Mouse (Mus musculus): Measurements from ENCODE around the gene Gm12216. TPM values are rescaled to one million over a fixed set of nuclear protein-coding genes. Genes with fewer than 3 reads are reported as not detected.
"Not testable (repeated sequence)": the region's sequence is repeated elsewhere in the genome, so short reads cannot be mapped to it uniquely, and the experiment has no call there.

The Gm12216 gene
- polyA plus RNA-seq, 1 experiment from 2014 or later: 1.2 TPM

DNA sequence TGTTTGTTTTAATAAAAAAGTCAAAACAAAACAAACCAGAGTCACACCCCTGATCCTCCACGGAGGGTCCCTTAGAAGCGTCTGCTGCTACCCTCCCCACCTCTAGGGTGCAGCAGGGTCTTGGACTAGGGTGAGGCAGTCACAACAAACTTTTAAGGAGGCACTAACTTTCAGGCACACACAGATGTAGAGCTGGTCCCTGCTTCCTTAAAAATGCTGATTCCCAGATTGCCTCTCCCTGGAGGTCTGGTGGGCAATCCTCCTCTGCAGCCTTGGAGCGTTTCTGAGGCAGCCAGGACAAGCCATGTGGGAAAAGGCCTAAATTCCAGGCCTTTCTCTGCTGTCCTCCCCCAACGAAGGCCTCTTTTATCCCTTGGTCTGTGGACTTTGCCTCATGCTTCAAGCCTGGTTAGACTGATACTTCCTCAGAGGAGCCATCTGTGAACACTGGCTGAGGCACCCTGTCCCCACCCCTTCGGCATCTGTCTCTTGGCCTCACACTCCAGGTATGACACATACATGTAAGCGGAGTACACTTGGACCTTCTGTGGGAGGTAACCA, 100.2 kb downstream of the Gm12216 start:
- Histone ChIP-seq H3K27me3 (replicated peaks) (no peaks in the 10 kb centered on the region), H3K4me2 (replicated peaks) (peak overlapping the region; percentile 20), H3K4me3 (replicated peaks) (no peak overlapping the region), H3K9ac (no peak overlapping the region), H3K9me3 (no peaks in the 10 kb centered on the region), H3K27ac (peak overlapping the region; percentile 82), H3K4me1 (replicated peaks) (peaks cover 56% of the 10 kb centered on the region), H3K36me3 (no peaks in the 10 kb centered on the region)
- 33% methylated on average over 6 of the region's 6 CpGs for WGBS
- peak; percentile 73 for ATAC-seq

DNA sequence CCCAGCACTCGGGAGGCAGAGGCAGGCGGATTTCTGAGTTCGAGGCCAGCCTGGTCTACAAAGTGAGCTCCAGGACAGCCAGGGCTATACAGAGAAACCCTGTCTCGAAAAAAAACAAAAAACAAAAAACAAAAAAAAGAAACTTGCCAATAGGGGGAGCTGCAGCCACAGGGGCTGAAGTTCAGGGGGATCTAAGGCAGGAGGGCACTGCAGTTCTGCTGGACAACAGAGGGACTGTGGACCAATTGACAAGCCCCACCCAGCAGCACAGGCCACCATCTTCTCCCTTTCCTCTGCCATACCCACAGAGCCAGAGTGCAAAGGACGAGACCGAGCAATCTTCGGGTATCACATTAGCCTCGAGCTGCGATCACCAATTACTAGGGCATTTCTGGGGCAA, 101.0 kb downstream of the Gm12216 start:
- not testable (repeated sequence) for H3K36me3 ChIP-seq; H3K27me3 ChIP-seq (replicated peaks); H3K9ac ChIP-seq; H3K4me2 ChIP-seq (replicated peaks); H3K9me3 ChIP-seq; ATAC-seq; H3K4me3 ChIP-seq (replicated peaks)
- peaks cover 47% of the 10 kb centered on the region for H3K4me1 ChIP-seq (replicated peaks)
- 82% methylated on average over 9 of the region's 9 CpGs for WGBS
- peak overlapping the region; percentile 82 for H3K27ac ChIP-seq

GRCm38 (mm10) chr11:53757612-53758011, 101.4 kb downstream of the Gm12216 start:
- WGBS: 62% methylated on average over 4 of the region's 4 CpGs
- ATAC-seq: 0 out of 2 replicates have a peak, but pooled peaks have one; percentile 8
- H3K27ac ChIP-seq: no peak overlapping the region

GRCm38 (mm10) chr11:53755011-53755595, 104.0 kb downstream of the Gm12216 start:
- no peaks in the 10 kb centered on the region for H3K9me3 ChIP-seq
- H3K4me2 ChIP-seq (replicated peaks): no peak overlapping the region
- H3K9ac ChIP-seq: no peak overlapping the region
- H3K27ac ChIP-seq: no peak overlapping the region
- no peak for ATAC-seq
- WGBS: 68% methylated on average over 12 of the region's 12 CpGs
- no peak overlapping the region for H3K4me3 ChIP-seq (replicated peaks)
- no peaks in the 10 kb centered on the region for H3K36me3 ChIP-seq
- H3K27me3 ChIP-seq (replicated peaks): no peaks in the 10 kb centered on the region
- H3K4me1 ChIP-seq (replicated peaks): peaks cover 21% of the 10 kb centered on the region

More at GRCm38 (mm10) chr11:53757612-53758011, 101.4 kb downstream of the Gm12216 start:
- peaks cover 43% of the 10 kb centered on the region for H3K4me1 ChIP-seq (replicated peaks)
- no peaks in the 10 kb centered on the region for H3K36me3 ChIP-seq
- H3K9ac ChIP-seq: no peak overlapping the region
- H3K9me3 ChIP-seq: no peaks in the 10 kb centered on the region
- H3K4me2 ChIP-seq (replicated peaks): no peak overlapping the region
- H3K27me3 ChIP-seq (replicated peaks): no peaks in the 10 kb centered on the region
- H3K4me3 ChIP-seq (replicated peaks): no peak overlapping the region

GRCm38 (mm10) chr11:53749716-53750352, 109.2 kb downstream of the Gm12216 start:
- Histone ChIP-seq H3K36me3 (no peaks in the 10 kb centered on the region), H3K4me2 (replicated peaks) (no peak overlapping the region)

GRCm38 (mm10) chr11:53749306-53749705, 109.8 kb downstream of the Gm12216 start:
- no peak overlapping the region for H3K9ac ChIP-seq
- no peak overlapping the region for H3K27ac ChIP-seq
- WGBS: 63% methylated on average over 4 of the region's 4 CpGs
- H3K9me3 ChIP-seq: no peaks in the 10 kb centered on the region
- no peak overlapping the region for H3K4me3 ChIP-seq (replicated peaks)
- no peaks in the 10 kb centered on the region for H3K36me3 ChIP-seq
- H3K4me1 ChIP-seq (replicated peaks): no peaks in the 10 kb centered on the region
- no peaks in the 10 kb centered on the region for H3K27me3 ChIP-seq (replicated peaks)
- H3K4me2 ChIP-seq (replicated peaks): no peak overlapping the region
- no peak for ATAC-seq

More at GRCm38 (mm10) chr11:53749716-53750352, 109.2 kb downstream of the Gm12216 start:
- no peaks in the 10 kb centered on the region for H3K9me3 ChIP-seq
- H3K9ac ChIP-seq: no peak overlapping the region
- no peaks in the 10 kb centered on the region for H3K4me1 ChIP-seq (replicated peaks)
- WGBS: 61% methylated on average over 5 of the region's 5 CpGs
- no peak overlapping the region for H3K4me3 ChIP-seq (replicated peaks)
- no peaks in the 10 kb centered on the region for H3K27me3 ChIP-seq (replicated peaks)
- no peak overlapping the region for H3K27ac ChIP-seq
- ATAC-seq: no peak

DNA sequence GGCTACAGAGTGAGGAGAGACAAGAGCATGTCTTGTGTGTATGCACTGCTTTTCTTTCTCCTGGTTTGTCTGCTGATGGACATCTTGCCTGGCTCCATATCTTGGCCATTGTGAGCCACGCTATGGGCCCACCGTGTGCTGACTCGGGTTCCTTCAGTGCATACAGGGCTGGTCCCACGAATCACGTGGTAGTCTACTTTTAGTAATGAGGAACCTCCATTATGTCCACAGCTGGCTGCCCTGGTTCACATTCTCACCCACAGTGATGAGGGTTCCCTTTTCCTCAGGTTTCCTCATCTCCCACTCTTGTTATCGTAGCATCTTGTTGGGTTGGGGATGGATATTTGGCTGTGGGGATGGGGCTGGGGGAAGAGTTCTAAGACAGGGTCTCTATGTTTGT, 110.4 kb downstream of the Gm12216 start:
- no peaks in the 10 kb centered on the region for H3K27me3 ChIP-seq (replicated peaks)
- H3K4me1 ChIP-seq (replicated peaks): no peaks in the 10 kb centered on the region
- H3K4me2 ChIP-seq (replicated peaks): no peak overlapping the region
- H3K9ac ChIP-seq: no peak overlapping the region
- H3K27ac ChIP-seq: no peak overlapping the region
- ATAC-seq: no peak
- WGBS: 86% methylated on average over 6 of the region's 6 CpGs
- no peaks in the 10 kb centered on the region for H3K9me3 ChIP-seq
- no peaks in the 10 kb centered on the region for H3K36me3 ChIP-seq
- no peak overlapping the region for H3K4me3 ChIP-seq (replicated peaks)

DNA sequence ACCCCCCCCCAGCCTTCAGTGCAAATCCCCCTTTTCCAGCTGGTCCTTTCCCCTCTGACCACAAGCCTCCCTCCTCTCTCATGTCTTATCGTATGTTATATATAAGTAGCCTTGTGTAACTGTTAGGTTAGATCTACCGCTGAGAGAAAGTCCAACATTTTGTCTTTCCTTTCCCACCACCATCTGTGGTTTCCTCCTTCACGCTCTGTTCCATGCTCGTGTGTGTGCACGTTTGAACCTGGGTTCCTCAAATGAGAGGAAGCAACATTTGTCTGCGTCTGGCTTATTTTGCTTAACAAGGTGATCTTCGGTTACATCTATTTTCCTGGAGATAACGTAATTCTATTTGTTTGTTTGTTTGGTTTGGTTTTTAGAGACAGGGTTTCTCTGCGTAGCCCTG, 111.1 kb downstream of the Gm12216 start:
- H3K4me1 ChIP-seq (replicated peaks): no peaks in the 10 kb centered on the region
- no peak overlapping the region for H3K27ac ChIP-seq
- no peaks in the 10 kb centered on the region for H3K27me3 ChIP-seq (replicated peaks)
- H3K9ac ChIP-seq: no peak overlapping the region
- WGBS: 89% methylated on average over 9 of the region's 9 CpGs
- H3K4me2 ChIP-seq (replicated peaks): no peak overlapping the region
- H3K4me3 ChIP-seq (replicated peaks): no peak overlapping the region
- ATAC-seq: no peak
- no peaks in the 10 kb centered on the region for H3K36me3 ChIP-seq
- H3K9me3 ChIP-seq: no peaks in the 10 kb centered on the region

GRCm38 (mm10) chr11:53745260-53745659, 113.8 kb downstream of the Gm12216 start:
- no peak for ATAC-seq

GRCm38 (mm10) chr11:53742353-53742752, 116.7 kb downstream of the Gm12216 start:
- Histone ChIP-seq H3K27ac (no peak overlapping the region), H3K27me3 (replicated peaks) (no peaks in the 10 kb centered on the region), H3K9ac (no peak overlapping the region), H3K36me3 (no peaks in the 10 kb centered on the region), H3K4me1 (replicated peaks) (no peaks in the 10 kb centered on the region), H3K4me2 (replicated peaks) (no peak overlapping the region), H3K9me3 (no peaks in the 10 kb centered on the region), H3K4me3 (replicated peaks) (no peak overlapping the region)
- 41% methylated on average over 5 of the region's 5 CpGs for WGBS
- no peak for ATAC-seq

More at GRCm38 (mm10) chr11:53745260-53745659, 113.8 kb downstream of the Gm12216 start:
- H3K4me3 ChIP-seq (replicated peaks): no peak overlapping the region
- no peak overlapping the region for H3K27ac ChIP-seq
- 86% methylated on average over 2 of the region's 2 CpGs for WGBS
- no peaks in the 10 kb centered on the region for H3K9me3 ChIP-seq
- H3K9ac ChIP-seq: no peak overlapping the region
- H3K4me2 ChIP-seq (replicated peaks): no peak overlapping the region
- no peaks in the 10 kb centered on the region for H3K36me3 ChIP-seq
- H3K4me1 ChIP-seq (replicated peaks): no peaks in the 10 kb centered on the region
- no peaks in the 10 kb centered on the region for H3K27me3 ChIP-seq (replicated peaks)

DNA sequence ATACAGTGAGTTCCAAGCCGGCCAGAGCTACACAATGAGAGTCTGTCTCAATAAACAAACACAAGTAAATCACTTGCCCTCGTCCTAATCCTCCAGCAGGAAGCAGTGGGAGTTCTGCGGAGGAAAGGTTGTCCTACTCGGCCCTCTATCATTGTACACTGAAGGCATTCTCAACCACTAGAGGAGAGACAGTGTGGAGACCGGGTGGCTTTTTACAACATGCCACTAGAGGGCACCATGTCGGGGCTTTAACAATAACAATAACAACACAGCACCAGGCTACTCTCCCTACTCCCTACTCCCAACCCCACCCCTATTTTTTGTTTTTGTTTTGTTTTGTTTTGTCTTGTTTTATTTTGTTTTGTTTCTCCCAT, 121.5 kb downstream of the Gm12216 start:
- peak; percentile 71 for ATAC-seq
- Histone ChIP-seq H3K27ac (no peak overlapping the region), H3K9me3 (no peaks in the 10 kb centered on the region), H3K9ac (no peak overlapping the region), H3K36me3 (no peaks in the 10 kb centered on the region), H3K4me2 (replicated peaks) (no peak overlapping the region), H3K27me3 (replicated peaks) (no peaks in the 10 kb centered on the region), H3K4me3 (replicated peaks) (no peak overlapping the region), H3K4me1 (replicated peaks) (no peaks in the 10 kb centered on the region; the same call in 1 of the 2 replicates)
- 38% methylated on average over 6 of the region's 6 CpGs for WGBS

DNA sequence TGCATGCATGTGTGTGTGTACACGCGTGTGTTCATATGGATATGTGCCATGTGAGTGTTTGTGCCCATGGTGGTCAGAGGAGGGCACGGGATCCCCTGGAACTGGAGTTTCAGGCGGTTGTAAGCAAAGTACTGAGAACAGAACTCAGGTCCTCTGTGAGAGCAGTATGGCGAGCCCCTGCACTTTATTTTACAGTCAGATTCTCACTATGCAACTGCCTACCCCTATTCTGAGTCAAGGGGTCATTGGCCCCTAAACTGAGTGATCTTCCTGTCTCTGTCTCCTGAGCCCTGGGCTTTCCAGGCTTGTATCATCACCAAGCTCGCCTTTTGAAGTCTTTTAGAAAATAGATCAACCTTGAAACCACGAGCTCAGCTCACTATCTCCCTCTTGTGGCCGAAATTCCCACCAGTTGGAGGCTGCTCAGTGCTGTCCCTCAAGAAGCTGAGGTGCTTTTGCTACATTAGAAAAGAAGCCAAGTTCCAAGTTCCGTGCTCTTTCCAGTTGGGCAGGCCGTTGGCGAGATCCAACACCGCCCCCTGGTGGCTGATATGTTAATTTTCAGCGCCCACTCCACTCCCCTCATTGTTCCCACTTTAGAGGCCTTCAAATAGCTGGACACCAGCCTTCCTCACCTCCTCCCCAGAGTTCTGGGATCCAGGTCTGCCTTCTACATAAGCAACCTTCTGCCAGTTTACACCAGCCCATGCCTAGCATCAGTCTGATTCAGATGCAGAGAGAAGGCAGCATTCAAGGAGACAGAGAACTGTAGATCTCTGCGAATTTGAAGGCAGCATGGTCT, 122.1 kb downstream of the Gm12216 start:
- Histone ChIP-seq H3K9ac (no peak overlapping the region), H3K4me3 (replicated peaks) (no peak overlapping the region), H3K36me3 (no peaks in the 10 kb centered on the region), H3K4me1 (replicated peaks) (no peaks in the 10 kb centered on the region; the same call in 1 of the 2 replicates), H3K4me2 (replicated peaks) (no peak overlapping the region), H3K27ac (no peak overlapping the region), H3K27me3 (replicated peaks) (no peaks in the 10 kb centered on the region), H3K9me3 (no peaks in the 10 kb centered on the region)
- ATAC-seq: peak; percentile 60
- WGBS: 54% methylated on average over 14 of the region's 14 CpGs

All from intestine, embryonic 15.5 days (tissue).